Mouse (Mus musculus) heart, postnatal 0 days (tissue): ENCODE results near the gene Tbc1d10a. TPM values are rescaled to one million over a fixed set of nuclear protein-coding genes. Genes with fewer than 3 reads are reported as not detected.

Experiments
- ATAC-seq: fragments of 200-750 bp; cut with Nextera tagmentation; 2 replicates; pipeline ENCODE4 v1.8.0; 2017; ENCODE audit warnings: low read depth, moderate number of reproducible peaks, moderate library complexity; ENCODE audit not compliant: insufficient read depth
- DNase-seq: peaks from one replicate; pipeline ENCODE4 v3.0.0-alpha.2; 2016; ENCODE audit warnings: low spot score
- H3K27ac ChIP-seq: fragments of 300-500 bp; sonication (generic); 2 replicates; pipeline ENCODE4 v1.5.1; 2014; ENCODE audit warnings: low read depth, mild to moderate bottlenecking
- H3K27me3 ChIP-seq: fragments of 300-500 bp; sonication (generic); 2 replicates; pipeline ENCODE4 v1.6.1; 2014; ENCODE audit warnings: low read length, mixed read lengths; ENCODE audit not compliant: control insufficient read depth, insufficient read depth
- H3K36me3 ChIP-seq: fragments of 300-500 bp; sonication (generic); replicated peaks from 2 replicates; pipeline ENCODE4 v1.6.1; 2014; ENCODE audit warnings: low read length, mixed read lengths; ENCODE audit not compliant: control insufficient read depth, insufficient read depth
- H3K4me1 ChIP-seq: fragments of 300-500 bp; sonication (generic); 2 replicates; pipeline ENCODE4 v1.6.1; 2014; ENCODE audit warnings: antibody characterized with exemption; ENCODE audit not compliant: control insufficient read depth, insufficient read depth
- H3K4me2 ChIP-seq: fragments of 300-500 bp; sonication (generic); 2 replicates; pipeline ENCODE4 v1.6.1; 2014; ENCODE audit warnings: low read depth, mild to moderate bottlenecking, low read length, moderate library complexity
- H3K4me3 ChIP-seq: fragments of 300-500 bp; sonication (generic); 2 replicates; pipeline ENCODE4 v1.5.1; 2014; ENCODE audit warnings: low read depth, low read length
- H3K9ac ChIP-seq: fragments of 300-500 bp; sonication (generic); replicated peaks from 2 replicates; pipeline ENCODE4 v1.6.1; 2014; ENCODE audit warnings: low read depth, low read length, mixed read lengths
- H3K9me3 ChIP-seq: fragments of 300-500 bp; sonication (generic); replicated peaks from 2 replicates; pipeline ENCODE4 v1.6.1; 2016; ENCODE audit warnings: low read length; ENCODE audit not compliant: control insufficient read depth
- CTCF ChIP-seq: IDR thresholded peaks from 2 replicates; pipeline ENCODE4 v1.5.1; 2016; ENCODE audit warnings: antibody characterized with exemption, control low read depth, low read depth
- EP300 ChIP-seq: IDR thresholded peaks from 2 replicates; pipeline ENCODE4 v1.6.1; 2016; ENCODE audit warnings: antibody characterized with exemption, low read depth
- WGBS: fragments of 180-500 bp; shearing (Covaris S2); extraction: QIAGEN DNeasy Blood & Tissue Kit; methylation state at CpG from one replicate; pipeline ENCODE4 v1.1.7; 2014; 5-methylcytosine and 5-hydroxymethylcytosine counted together
- polyA plus RNA-seq: library from polyadenylated mRNA; unstranded; fragments of >200 nt; fragmentation: Nextera tagmentation; extraction: Ambion mirVana; gene quantifications from 2 replicates; pipeline ENCODE4 v1.2.1, GENCODE M21; 2015
- total RNA-seq: library from RNA; depleted of rRNA; stranded (reverse); fragments of >200 nt; gene quantifications from 2 replicates; pipeline ENCODE4 v1.2.3, GENCODE M21; 2014; ENCODE audit warnings: low replicate concordance

The Tbc1d10a gene
- total and polyA plus RNA-seq, 2 experiments from 2014 or later = 10.9 to 31.3 TPM

DNA sequence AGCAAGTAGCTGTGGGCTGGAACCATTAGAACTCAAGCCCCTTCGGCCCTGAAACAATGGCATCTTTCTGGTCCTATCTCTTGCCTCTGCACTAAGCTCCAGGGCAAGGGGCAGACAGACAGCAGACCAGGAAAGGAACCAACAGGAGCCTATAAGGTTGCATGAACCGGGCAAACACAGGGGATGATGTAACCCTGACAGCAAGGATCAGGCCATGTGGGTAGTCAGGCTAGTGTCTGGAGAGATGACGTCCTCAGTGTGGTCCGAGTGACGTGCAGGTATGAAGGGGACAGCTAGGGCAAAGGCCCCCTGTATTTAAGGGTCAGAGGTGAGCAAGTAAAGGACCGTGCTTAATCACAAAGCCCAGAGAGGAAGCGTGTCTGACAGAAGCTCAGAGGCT lies 63.7 kb downstream of the Tbc1d10a start:
- 72% methylated on average over 7 of the region's 7 CpGs for WGBS
- Histone ChIP-seq H3K27ac (no peak overlapping the region), H3K4me1 (no peaks in the 10 kb centered on the region), H3K27me3 (no peaks in the 10 kb centered on the region), H3K4me3 (no peak overlapping the region), H3K4me2 (no peak overlapping the region), H3K36me3 (no peaks in the 10 kb centered on the region), H3K9ac (no peak overlapping the region), H3K9me3 (no peaks in the 10 kb centered on the region)
- no peak for DNase-seq
- no peak for TF ChIP-seq EP300
- no peak for TF ChIP-seq CTCF
- ATAC-seq = no peak

DNA sequence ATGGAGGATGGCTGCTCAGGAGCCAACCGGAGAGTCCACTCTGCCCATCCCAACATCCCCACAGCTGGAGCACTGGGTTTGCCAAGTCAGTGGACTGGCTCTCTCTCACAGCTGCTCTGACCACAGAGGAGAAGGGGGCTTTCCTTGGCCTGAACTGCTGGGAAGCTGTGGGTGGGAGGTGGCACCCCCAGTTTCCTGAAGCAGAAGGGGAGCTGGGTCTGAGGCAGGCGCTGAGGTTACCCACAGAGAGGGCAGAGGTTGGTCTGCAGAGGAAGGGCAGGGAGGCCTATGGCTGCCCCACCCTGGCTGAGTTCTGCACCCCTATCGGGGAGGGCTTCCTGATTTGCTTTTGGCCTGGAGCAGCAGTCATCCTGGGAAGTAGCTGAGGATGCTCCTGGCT lies 64.8 kb downstream of the Tbc1d10a start:
- DNase-seq (no peak), ATAC-seq (no peak)
- Histone ChIP-seq H3K4me1 (no peaks in the 10 kb centered on the region), H3K27ac (no peak overlapping the region), H3K4me2 (no peak overlapping the region), H3K9me3 (no peaks in the 10 kb centered on the region), H3K9ac (no peak overlapping the region), H3K4me3 (no peak overlapping the region), H3K36me3 (no peaks in the 10 kb centered on the region), H3K27me3 (no peaks in the 10 kb centered on the region)
- WGBS = 65% methylated on average over 3 of the region's 3 CpGs
- TF ChIP-seq EP300 (no peak), CTCF (no peak)

DNA sequence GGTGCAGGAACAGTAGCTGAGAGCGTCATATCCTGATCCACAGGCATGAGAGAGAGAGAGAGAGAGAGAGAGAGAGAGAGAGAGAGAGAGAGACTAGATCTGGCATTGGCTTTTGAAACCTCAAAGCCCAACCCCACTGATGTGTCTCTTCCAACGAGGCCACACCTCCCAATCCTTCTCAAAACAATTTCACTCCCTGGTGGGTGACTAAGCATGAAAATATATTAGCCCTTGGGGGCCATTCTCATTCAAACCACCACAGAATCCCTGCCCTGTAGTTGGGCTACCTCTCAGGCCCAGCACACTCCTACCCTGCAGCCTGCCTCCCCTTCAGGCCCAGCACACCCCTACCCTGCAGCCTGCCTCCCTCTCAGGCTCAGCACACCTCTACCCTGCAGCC lies 66.3 kb downstream of the Tbc1d10a start:
- no peaks in the 10 kb centered on the region for H3K27me3 ChIP-seq
- no peak overlapping the region for H3K27ac ChIP-seq
- no peaks in the 10 kb centered on the region for H3K36me3 ChIP-seq
- 66% methylated on average over 2 of the region's 2 CpGs for WGBS
- H3K4me1 ChIP-seq = no peaks in the 10 kb centered on the region
- no peak overlapping the region for H3K4me2 ChIP-seq
- ATAC-seq = no peak
- no peak overlapping the region for H3K9ac ChIP-seq
- H3K4me3 ChIP-seq = no peak overlapping the region
- DNase-seq = no peak
- no peaks in the 10 kb centered on the region for H3K9me3 ChIP-seq
- TF ChIP-seq EP300 = no peak
- no peak for TF ChIP-seq CTCF

DNA sequence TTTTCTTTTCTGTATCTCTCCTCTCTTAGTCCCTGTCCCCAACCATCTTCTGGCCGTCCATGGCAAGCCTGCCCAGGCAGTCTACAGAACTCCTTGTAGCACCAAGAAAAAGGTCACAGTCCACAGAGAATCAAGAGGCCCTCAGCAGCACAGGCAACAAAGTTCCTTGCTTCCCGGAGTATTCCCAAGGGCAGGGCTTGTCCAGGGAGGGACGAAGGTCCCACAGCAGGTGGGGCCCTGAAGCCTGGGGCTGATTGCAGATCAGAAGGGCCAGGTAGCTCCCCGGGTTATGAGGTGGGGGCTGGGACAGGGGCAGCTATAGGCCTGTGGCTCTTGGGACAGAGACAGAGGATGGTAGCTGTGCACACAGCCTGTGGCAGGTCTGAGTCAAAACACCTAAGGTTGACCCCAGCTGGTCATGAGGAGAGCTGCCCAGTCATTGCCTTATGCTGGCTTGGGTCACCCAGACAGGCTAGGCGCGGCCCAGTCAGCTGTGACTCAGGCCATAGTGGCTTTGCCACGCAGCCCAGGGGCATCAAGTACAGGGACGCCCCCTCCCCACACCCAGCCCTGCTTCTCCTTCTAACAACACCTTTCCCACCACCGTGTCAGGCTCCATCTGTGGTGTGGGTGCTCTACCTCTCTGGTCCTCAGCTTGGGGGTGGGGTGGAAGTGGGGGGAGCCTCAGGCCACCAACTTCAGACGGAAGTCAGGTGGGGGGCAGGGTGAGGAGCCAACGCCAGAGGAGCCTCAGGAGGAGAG lies 70.4 kb downstream of the Tbc1d10a start, which contains the start of gene Lif:
Lif (plus strand) TSS at position 712 of the 762 bp plus-strand sequence.
- no peaks in the 10 kb centered on the region for H3K27me3 ChIP-seq
- TF ChIP-seq EP300 (no peak), CTCF (no peak)
- peaks cover 18% of the 10 kb centered on the region for H3K4me1 ChIP-seq
- H3K9me3 ChIP-seq = no peaks in the 10 kb centered on the region
- no peak within 1 kb of the TSS for H3K4me3 ChIP-seq
- 54% methylated on average over 11 of the region's 11 CpGs for WGBS
- no peak within 1 kb of the TSS for H3K27ac ChIP-seq
- no peak for DNase-seq
- no peaks in the 10 kb centered on the region for H3K36me3 ChIP-seq
- H3K4me2 ChIP-seq = no peak within 1 kb of the TSS
- no peak within 1 kb of the TSS for H3K9ac ChIP-seq
- no peak for ATAC-seq

DNA sequence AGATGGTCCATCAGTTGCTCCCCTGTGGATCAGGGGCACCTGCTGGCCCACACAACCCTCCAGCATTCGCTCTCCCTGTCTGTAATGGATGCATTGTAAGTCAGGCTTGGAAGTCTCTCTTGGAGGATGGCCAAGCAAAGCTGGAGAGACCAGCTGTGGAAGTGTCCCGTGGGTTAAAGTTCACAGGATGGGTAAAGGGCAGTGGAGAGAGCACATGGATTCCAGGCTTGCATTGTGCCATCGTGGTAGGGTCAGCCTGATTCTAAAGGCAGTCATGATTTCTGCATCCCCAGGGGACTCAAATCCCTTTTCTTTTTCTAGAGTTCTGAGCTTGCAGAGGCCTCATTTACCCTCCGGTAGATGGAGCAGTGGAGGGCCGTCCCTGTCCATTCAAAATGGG lies 71.2 kb downstream of the Tbc1d10a start:
- Histone ChIP-seq H3K4me2 (no peak overlapping the region), H3K27me3 (no peaks in the 10 kb centered on the region), H3K9me3 (no peaks in the 10 kb centered on the region), H3K4me3 (no peak overlapping the region), H3K4me1 (peaks cover 23% of the 10 kb centered on the region), H3K27ac (no peak overlapping the region), H3K36me3 (no peaks in the 10 kb centered on the region), H3K9ac (no peak overlapping the region)
- no peak for ATAC-seq
- DNase-seq = no peak
- no peak for TF ChIP-seq EP300
- no peak for TF ChIP-seq CTCF
- WGBS = 44% methylated on average over 5 of the region's 5 CpGs

DNA sequence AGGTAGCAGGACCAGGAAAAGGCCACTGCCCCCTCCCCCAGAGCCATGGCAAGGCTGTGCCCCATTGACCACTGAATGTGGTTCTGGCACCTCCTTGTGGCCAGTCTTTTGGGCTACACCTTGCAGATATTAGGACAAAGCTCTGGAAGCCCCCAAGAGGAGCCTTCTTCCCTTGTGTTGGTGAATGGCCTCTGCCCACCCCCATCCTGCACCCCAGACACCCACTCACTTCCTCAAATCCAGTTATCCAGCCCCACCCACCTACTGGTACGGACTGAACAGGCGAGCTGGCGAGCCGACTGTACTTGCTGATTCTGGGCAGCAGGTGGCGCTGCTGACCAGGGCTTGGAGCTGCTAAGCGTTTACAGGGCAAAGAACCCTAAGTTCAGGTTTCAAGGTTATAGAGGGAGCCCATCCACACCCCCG lies 72.1 kb downstream of the Tbc1d10a start:
- peak overlapping the region; percentile 42 for H3K4me2 ChIP-seq
- H3K4me3 ChIP-seq = no peak overlapping the region
- peak; percentile 31 for ATAC-seq
- no peaks in the 10 kb centered on the region for H3K27me3 ChIP-seq
- DNase-seq = peak; percentile 63
- H3K27ac ChIP-seq = no peak overlapping the region
- under 1% methylated on average over 7 of the region's 7 CpGs for WGBS
- no peaks in the 10 kb centered on the region for H3K9me3 ChIP-seq
- peaks cover 26% of the 10 kb centered on the region for H3K4me1 ChIP-seq
- H3K36me3 ChIP-seq = no peaks in the 10 kb centered on the region
- no peak overlapping the region for H3K9ac ChIP-seq
- TF ChIP-seq EP300 (no peak), CTCF (peak; percentile 91)
